Mouse (Mus musculus) liver, embryonic 14.5 days (tissue): ENCODE measurements at regions not wholly inside any gene's neighbourhood (a gene's known extent, or its start where the extent isn't known, plus 50 kb on each side); places are given as distances from the start of the nearest gene placed in this dataset.

ENCODE experiments used
- CTCF ChIP-seq: IDR thresholded peaks from 2 replicates; pipeline ENCODE4 v1.5.1; 2016; ENCODE audit warnings: antibody characterized with exemption, low read depth, control low read depth
- EP300 ChIP-seq: IDR thresholded peaks from 2 replicates; pipeline ENCODE4 v1.6.1; 2016; ENCODE audit warnings: antibody characterized with exemption, low read depth

DNA sequence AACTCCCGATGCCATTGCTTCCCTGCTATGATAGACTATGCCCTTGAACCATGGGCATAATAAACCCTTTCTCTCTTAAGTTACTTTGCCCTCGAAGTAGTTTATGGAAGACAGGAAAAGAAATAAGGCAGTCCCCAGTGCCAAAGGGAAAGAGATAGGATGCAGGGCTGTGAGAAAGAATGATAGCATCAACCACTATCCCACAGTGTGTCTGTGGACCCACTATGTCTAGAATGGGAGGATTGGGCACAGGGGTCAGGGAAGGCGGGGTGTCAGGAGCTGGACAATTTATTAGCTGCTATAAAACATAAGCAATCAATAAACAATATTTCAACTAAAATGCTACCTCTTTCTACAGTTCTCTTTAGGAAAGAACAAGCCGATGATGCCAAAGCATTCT is 288.8 kb downstream of the Sox4 start:
- TF ChIP-seq CTCF, result no peak
- no peak for TF ChIP-seq EP300
